Mouse (Mus musculus) neural tube, embryonic 15.5 days (tissue): ENCODE data around the gene Olfr1090. TPM values are rescaled to one million over a fixed set of nuclear protein-coding genes. Genes with fewer than 3 reads are reported as not detected.

ENCODE experiments used
- ATAC-seq: fragments of 200-750 bp; cut with Nextera tagmentation; 2 replicates; pipeline ENCODE4 v1.8.0; 2017; ENCODE audit warnings: mild to moderate bottlenecking, moderate TSS enrichment, moderate library complexity; ENCODE audit not compliant: low FRiP score
- H3K27ac ChIP-seq: fragments of 300-500 bp; sonication (generic); replicated peaks from 2 replicates; pipeline ENCODE4 v1.5.1; 2015; ENCODE audit warnings: mild to moderate bottlenecking, inconsistent platforms
- H3K27me3 ChIP-seq: fragments of 300-500 bp; sonication (generic); replicated peaks from 2 replicates; pipeline ENCODE4 v1.6.1; 2015; ENCODE audit warnings: inconsistent platforms
- H3K36me3 ChIP-seq: fragments of 300-500 bp; sonication (generic); 2 replicates; pipeline ENCODE4 v1.6.1; 2015; ENCODE audit warnings: inconsistent platforms
- H3K4me1 ChIP-seq: fragments of 300-500 bp; sonication (generic); 2 replicates; pipeline ENCODE4 v1.6.1; 2015; ENCODE audit warnings: inconsistent platforms
- H3K4me2 ChIP-seq: fragments of 300-500 bp; sonication (generic); 2 replicates; pipeline ENCODE4 v1.6.1; 2015; ENCODE audit warnings: inconsistent platforms, mild to moderate bottlenecking, moderate library complexity
- H3K4me3 ChIP-seq: fragments of 300-500 bp; sonication (generic); replicated peaks from 2 replicates; pipeline ENCODE4 v1.5.1; 2015; ENCODE audit warnings: mild to moderate bottlenecking, inconsistent platforms
- H3K9ac ChIP-seq: fragments of 300-500 bp; sonication (generic); replicated peaks from 2 replicates; pipeline ENCODE4 v1.6.1; 2015; ENCODE audit warnings: mild to moderate bottlenecking, inconsistent platforms
- H3K9me3 ChIP-seq: fragments of 300-500 bp; sonication (generic); replicated peaks from 2 replicates; pipeline ENCODE4 v1.6.1; 2016; ENCODE audit warnings: inconsistent platforms
- WGBS: fragments of 180-500 bp; shearing (Covaris S2); methylation state at CpG from one replicate; pipeline ENCODE4 v1.1.7; 2015; ENCODE audit warnings: mixed read lengths; 5-methylcytosine and 5-hydroxymethylcytosine counted together
- polyA plus RNA-seq: library from polyadenylated mRNA; unstranded; fragments of >200 nt; fragmentation: Nextera tagmentation; extraction: Ambion mirVana; gene quantifications from 2 replicates; pipeline ENCODE4 v1.2.1, GENCODE M21; 2015

Gene Olfr1090
- not detected in 2 replicates for polyA plus RNA-seq

DNA sequence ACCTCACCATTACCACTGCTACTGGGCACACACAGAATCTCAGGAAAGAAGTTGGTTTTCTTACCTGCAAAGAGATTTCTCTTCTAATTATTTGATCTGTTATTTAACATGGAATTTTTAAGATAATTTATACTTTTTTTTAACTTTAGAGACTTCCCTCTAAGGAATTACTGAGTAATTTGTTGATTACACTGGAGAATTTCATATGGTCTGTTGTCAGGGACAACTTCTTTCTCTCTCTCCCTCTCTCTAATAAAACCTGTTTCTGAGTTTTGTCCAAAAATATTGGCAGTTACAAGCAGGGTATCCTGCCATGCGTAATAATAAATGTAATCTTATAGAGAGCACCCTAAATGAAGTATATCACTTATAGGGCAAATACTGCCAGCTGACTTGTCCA lies at the start of gene Olfr1090:
Gene Olfr1090 (minus strand): TSS at position 101 of the 400 bp plus-strand sequence.
- ATAC-seq: no peak
- H3K9me3 ChIP-seq: no peaks in the 10 kb centered on the region
- no peaks in the 10 kb centered on the region for H3K4me1 ChIP-seq
- no peak within 1 kb of the TSS for H3K27ac ChIP-seq
- no peak within 1 kb of the TSS for H3K9ac ChIP-seq
- 100% methylated on average over 1 of the region's 1 CpGs for WGBS
- H3K4me3 ChIP-seq: no peak within 1 kb of the TSS
- no peaks in the 10 kb centered on the region for H3K27me3 ChIP-seq
- no peaks in the 10 kb centered on the region for H3K36me3 ChIP-seq
- no peak within 1 kb of the TSS for H3K4me2 ChIP-seq

DNA sequence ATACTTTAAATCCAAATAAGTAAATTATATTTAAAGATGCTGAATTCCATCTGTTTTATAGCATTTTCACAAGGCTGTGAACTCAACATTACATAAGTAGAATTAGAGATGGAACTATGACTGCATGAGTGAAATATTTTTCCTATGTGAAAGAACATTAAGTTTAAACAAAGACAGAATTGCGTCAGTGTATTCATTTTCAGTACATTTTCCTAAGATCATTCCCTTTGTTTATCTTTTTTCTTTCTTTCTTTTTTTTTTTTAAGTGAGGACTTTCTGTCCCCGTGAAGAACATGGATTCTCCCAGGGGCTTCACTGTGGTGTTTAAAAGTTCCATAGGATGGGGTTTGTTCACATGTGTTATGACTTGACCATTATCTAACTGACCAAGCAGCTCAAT lies 23.4 kb upstream of the Olfr1090 start, which contains the start of gene Olfr1093:
Gene Olfr1093 (plus strand): TSS at position 301 of the 400 bp plus-strand sequence.
- Histone ChIP-seq H3K4me3 (no peak within 1 kb of the TSS), H3K27me3 (no peaks in the 10 kb centered on the region), H3K27ac (no peak within 1 kb of the TSS), H3K4me1 (no peaks in the 10 kb centered on the region), H3K4me2 (no peak within 1 kb of the TSS), H3K36me3 (no peaks in the 10 kb centered on the region), H3K9ac (no peak within 1 kb of the TSS), H3K9me3 (no peaks in the 10 kb centered on the region)
- 87% methylated on average over 2 of the region's 2 CpGs for WGBS
- no peak for ATAC-seq

DNA sequence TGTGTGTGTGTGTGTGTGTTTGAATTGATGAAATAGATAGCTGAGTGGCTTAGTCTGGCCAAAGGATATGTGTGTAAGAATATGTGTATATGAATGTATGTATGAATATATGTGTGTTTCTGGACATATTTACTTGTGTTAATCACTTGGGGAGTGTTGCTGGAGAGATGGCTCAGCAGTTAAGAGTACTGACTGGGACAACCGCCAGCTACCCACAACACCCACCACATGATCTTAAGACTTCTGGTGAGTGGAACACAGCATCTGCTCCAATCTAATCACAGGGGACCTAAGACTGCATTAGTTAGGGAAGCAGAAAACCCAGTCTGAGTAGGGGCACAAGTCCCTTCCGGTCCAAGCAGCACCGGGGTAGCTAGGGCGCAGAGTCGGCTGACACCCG lies 2.3 kb upstream of the Olfr1090 start:
- Histone ChIP-seq H3K9ac (no peak overlapping the region), H3K27me3 (no peaks in the 10 kb centered on the region), H3K9me3 (no peaks in the 10 kb centered on the region), H3K36me3 (no peaks in the 10 kb centered on the region), H3K4me2 (no peak overlapping the region), H3K4me3 (no peak overlapping the region), H3K4me1 (no peaks in the 10 kb centered on the region), H3K27ac (no peak overlapping the region)
- no peak for ATAC-seq
- WGBS: 94% methylated on average over 6 of the region's 6 CpGs

DNA sequence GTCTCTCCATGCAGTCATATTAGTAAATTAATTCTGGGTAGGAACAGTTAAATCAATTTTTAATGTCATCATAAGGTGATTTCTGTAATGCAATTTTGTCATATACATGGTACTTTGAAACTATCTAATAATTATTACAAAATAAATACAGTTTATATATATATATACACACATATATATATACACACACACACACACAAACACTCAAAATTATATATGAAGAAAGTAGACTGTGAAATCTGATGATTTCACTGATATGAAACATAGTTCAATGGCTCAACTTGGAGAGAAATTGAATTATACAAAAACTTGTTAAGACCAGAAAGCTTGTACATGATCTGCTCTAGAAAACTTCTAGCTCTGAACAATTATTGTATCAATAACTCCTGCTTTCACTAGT lies 25.2 kb downstream of the Olfr1090 start, which contains the start of gene Olfr1089:
Gene Olfr1089 (minus strand): TSS at position 101 of the 400 bp plus-strand sequence.
- H3K4me2 ChIP-seq: no peak within 1 kb of the TSS
- H3K36me3 ChIP-seq: no peaks in the 10 kb centered on the region
- H3K4me1 ChIP-seq: no peaks in the 10 kb centered on the region
- H3K4me3 ChIP-seq: no peak within 1 kb of the TSS
- H3K27me3 ChIP-seq: no peaks in the 10 kb centered on the region
- H3K27ac ChIP-seq: no peak within 1 kb of the TSS
- ATAC-seq: no peak
- no peaks in the 10 kb centered on the region for H3K9me3 ChIP-seq
- no peak within 1 kb of the TSS for H3K9ac ChIP-seq

Other genes starting within 250 kb of the Olfr1090 start
- gene Olfr1079, start 216.5 kb downstream of the Olfr1090 start, polyA plus RNA-seq: not detected in 2 replicates
- gene Olfr1080, start 200.8 kb downstream of the Olfr1090 start, polyA plus RNA-seq: not detected in 2 replicates
- not detected in 2 replicates for gene Olfr1082, start 160.0 kb downstream of the Olfr1090 start, polyA plus RNA-seq
- not detected in 2 replicates for gene Olfr1084, start 119.3 kb downstream of the Olfr1090 start, polyA plus RNA-seq
- not detected in 2 replicates for gene Olfr1085, start 97.0 kb downstream of the Olfr1090 start, polyA plus RNA-seq
- gene Olfr1086, start 78.9 kb downstream of the Olfr1090 start, polyA plus RNA-seq: not detected in 2 replicates
- gene Olfr1087, start 60.6 kb downstream of the Olfr1090 start, polyA plus RNA-seq: not detected in 2 replicates
- not detected in 2 replicates for gene Olfr1089, start 25.3 kb downstream of the Olfr1090 start, polyA plus RNA-seq
- gene Olfr1093, start 23.5 kb upstream of the Olfr1090 start, polyA plus RNA-seq: not detected in 2 replicates
- not detected in 2 replicates for gene Olfr141, start 51.0 kb upstream of the Olfr1090 start, polyA plus RNA-seq
- gene Olfr1094, start 65.7 kb upstream of the Olfr1090 start, polyA plus RNA-seq: not detected in 2 replicates
- gene Olfr1095, start 92.7 kb upstream of the Olfr1090 start, polyA plus RNA-seq: not detected in 2 replicates
- gene Gm13723, start 115.8 kb upstream of the Olfr1090 start, polyA plus RNA-seq: not detected in 2 replicates
- not detected in 2 replicates for gene Olfr1097, start 133.2 kb upstream of the Olfr1090 start, polyA plus RNA-seq
- not detected in 2 replicates for gene Olfr1098, start 165.6 kb upstream of the Olfr1090 start, polyA plus RNA-seq
- gene Olfr1099, start 201.7 kb upstream of the Olfr1090 start, polyA plus RNA-seq: not detected in 2 replicates
- gene Olfr1100, start 221.0 kb upstream of the Olfr1090 start, polyA plus RNA-seq: not detected in 2 replicates
- gene Olfr1101, start 232.2 kb upstream of the Olfr1090 start, polyA plus RNA-seq: not detected in 2 replicates
- not detected in 2 replicates for gene Olfr1102, start 239.4 kb upstream of the Olfr1090 start, polyA plus RNA-seq